Mouse (Mus musculus) liver, postnatal 0 days (tissue): Measurements from ENCODE around the gene Asb6. TPM values are rescaled to one million over a fixed set of nuclear protein-coding genes. Genes with fewer than 3 reads are reported as not detected.
A peak's percentile ranks its signal among the peaks of the same experiment; 100 is the strongest.

ENCODE experiments used
- ATAC-seq: fragments of 200-750 bp; cut with Nextera tagmentation; 2 replicates; pipeline ENCODE4 v1.8.0; 2017; ENCODE audit warnings: mild to moderate bottlenecking, moderate library complexity
- DNase-seq: peaks from one replicate; pipeline ENCODE4 v3.0.0-alpha.2; 2016
- H3K27ac ChIP-seq: fragments of 300-500 bp; sonication (generic); 2 replicates; pipeline ENCODE4 v1.5.1; 2014; ENCODE audit warnings: antibody characterized with exemption, moderate library complexity, mild to moderate bottlenecking, low read depth
- H3K27me3 ChIP-seq: fragments of 300-500 bp; sonication (generic); 2 replicates; pipeline ENCODE4 v1.6.1; 2014; ENCODE audit warnings: low read length, control low read depth, mixed read lengths; ENCODE audit not compliant: insufficient read depth
- H3K36me3 ChIP-seq: fragments of 300-500 bp; sonication (generic); replicated peaks from 2 replicates; pipeline ENCODE4 v1.6.1; 2014; ENCODE audit warnings: mild to moderate bottlenecking, control low read depth, low read length, moderate library complexity, mixed read lengths; ENCODE audit not compliant: insufficient read depth
- H3K4me1 ChIP-seq: fragments of 300-500 bp; sonication (generic); 2 replicates; pipeline ENCODE4 v1.6.1; 2014; ENCODE audit warnings: antibody characterized with exemption, mild to moderate bottlenecking, control low read depth; ENCODE audit not compliant: insufficient read depth
- H3K4me2 ChIP-seq: fragments of 300-500 bp; sonication (generic); 2 replicates; pipeline ENCODE4 v1.6.1; 2014; ENCODE audit warnings: low read depth, mild to moderate bottlenecking, low read length, moderate library complexity, mixed read lengths
- H3K4me3 ChIP-seq: fragments of 300-500 bp; sonication (generic); 2 replicates; pipeline ENCODE4 v1.5.1; 2014; ENCODE audit warnings: low read depth, low read length
- H3K9ac ChIP-seq: fragments of 300-500 bp; sonication (generic); replicated peaks from 2 replicates; pipeline ENCODE4 v1.6.1; 2014; ENCODE audit warnings: mild to moderate bottlenecking, moderate library complexity
- H3K9me3 ChIP-seq: fragments of 300-500 bp; sonication (generic); 2 replicates; pipeline ENCODE4 v1.6.1; 2016; ENCODE audit warnings: mild to moderate bottlenecking, control low read depth, low read length, mixed read lengths
- CTCF ChIP-seq: sonication (generic); IDR thresholded peaks from 2 replicates; pipeline ENCODE4 v1.5.1; 2016; ENCODE audit warnings: antibody characterized with exemption, low read depth
- EP300 ChIP-seq: IDR thresholded peaks from 2 replicates; pipeline ENCODE4 v1.6.1; 2016; ENCODE audit warnings: antibody characterized with exemption, low read depth, mild to moderate bottlenecking
- WGBS: fragments of 180-500 bp; shearing (Covaris S2); extraction: QIAGEN DNeasy Blood & Tissue Kit; methylation state at CpG from one replicate; pipeline ENCODE4 v1.1.7; 2014; ENCODE audit not compliant: insufficient replicate concordance; 5-methylcytosine and 5-hydroxymethylcytosine counted together
- polyA plus RNA-seq: library from polyadenylated mRNA; unstranded; fragments of >200 nt; fragmentation: Nextera tagmentation; extraction: Ambion mirVana; gene quantifications from 2 replicates; pipeline ENCODE4 v1.2.1, GENCODE M21; 2015

The Asb6 gene
- polyA plus RNA-seq, 1 experiment from 2014 or later: 16.9 TPM

DNA sequence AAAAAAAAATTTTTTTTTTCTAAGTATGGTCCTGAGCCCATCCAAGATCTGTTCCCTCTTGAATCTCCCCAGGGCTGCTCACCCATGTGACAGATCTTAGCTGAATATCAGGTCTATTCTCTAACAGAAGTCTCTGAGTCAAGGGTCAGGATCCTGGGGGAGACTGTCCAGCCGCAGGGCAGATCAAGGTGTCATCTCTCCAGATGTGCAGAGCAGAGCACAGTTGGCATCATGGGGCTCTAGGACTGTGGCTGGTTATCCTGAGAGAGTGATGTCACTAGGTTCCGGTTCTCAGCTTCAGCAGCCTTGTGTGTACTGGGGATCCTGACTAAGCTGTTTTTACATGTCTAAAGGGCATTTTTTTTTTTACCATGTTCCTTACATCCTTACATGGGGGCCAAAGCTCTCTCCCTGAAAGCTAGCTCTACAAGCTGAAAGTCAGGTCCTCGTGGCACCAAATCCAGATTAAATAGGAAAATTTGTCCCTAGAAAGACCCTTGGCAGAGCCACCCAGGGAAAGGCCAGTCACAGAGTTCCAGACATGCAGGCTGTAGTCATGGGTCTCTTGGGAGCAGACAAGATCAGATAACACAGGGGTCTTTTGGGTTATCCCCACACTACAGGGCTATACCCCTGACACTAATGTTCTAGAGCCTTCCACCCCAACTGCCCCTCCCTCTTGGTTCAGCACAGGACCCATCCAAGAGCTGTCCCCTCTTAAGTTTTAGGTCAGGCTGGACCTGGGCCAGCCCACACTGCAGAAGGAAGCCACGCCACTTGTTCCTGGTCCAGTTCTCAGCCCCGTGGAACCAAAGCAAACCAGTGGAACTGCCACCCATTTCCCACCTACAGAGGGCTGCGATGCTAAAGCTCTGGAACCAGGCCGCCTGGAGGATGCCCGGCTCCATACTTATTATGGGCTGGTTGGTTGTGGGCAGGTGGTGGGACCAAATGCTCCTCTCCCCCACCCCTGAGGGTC is 47.5 kb downstream of the Asb6 start:
- WGBS: 72% methylated on average over 8 of the region's 8 CpGs
- Histone ChIP-seq H3K27ac (no peak overlapping the region), H3K27me3 (peaks cover 3% of the 10 kb centered on the region; the same call in 1 of the 2 replicates), H3K9ac (no peak overlapping the region; the same call in 1 of the 2 replicates), H3K4me2 (peak overlapping the region; percentile 72), H3K4me1 (peaks cover 14% of the 10 kb centered on the region), H3K36me3 (no peaks in the 10 kb centered on the region), H3K4me3 (peak overlapping the region; percentile 13; the same call in 1 of the 2 replicates), H3K9me3 (no peaks in the 10 kb centered on the region)
- peak; percentile 4; the same call in 1 of the 2 replicates for ATAC-seq
- TF ChIP-seq EP300 (no peak), CTCF (no peak)
- no peak for DNase-seq

DNA sequence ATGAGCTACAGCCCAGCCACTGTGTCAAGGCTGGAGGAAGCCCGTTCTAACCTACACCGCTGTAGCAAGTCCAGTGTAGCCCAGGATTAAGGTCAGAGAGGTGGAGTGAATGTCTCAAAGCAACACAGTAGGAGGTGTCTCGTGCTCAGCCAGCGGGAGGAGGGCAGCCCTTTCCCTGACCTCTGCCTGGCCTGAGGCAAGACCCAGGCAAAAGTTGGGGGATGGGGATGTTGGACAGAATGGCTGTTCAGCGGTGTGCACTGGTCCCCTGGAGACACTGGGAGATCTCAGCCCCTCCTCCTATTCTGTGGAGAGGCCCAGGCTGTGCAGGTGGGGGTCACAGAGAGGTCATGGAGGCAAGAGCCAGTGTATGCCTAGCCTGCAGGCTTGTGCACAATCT is 50.9 kb downstream of the Asb6 start:
- no peaks in the 10 kb centered on the region for H3K27me3 ChIP-seq
- DNase-seq: no peak
- H3K4me3 ChIP-seq: no peak overlapping the region
- H3K9ac ChIP-seq: no peak overlapping the region
- H3K4me1 ChIP-seq: peaks cover 9% of the 10 kb centered on the region
- no peaks in the 10 kb centered on the region for H3K36me3 ChIP-seq
- H3K27ac ChIP-seq: no peak overlapping the region
- TF ChIP-seq EP300 (no peak), CTCF (no peak)
- 0 out of 2 replicates have a peak, but pooled peaks have one; percentile 30 for ATAC-seq
- no peaks in the 10 kb centered on the region for H3K9me3 ChIP-seq
- WGBS: 33% methylated on average over 5 of the region's 5 CpGs
- no peak overlapping the region for H3K4me2 ChIP-seq

- H3K4me2 ChIP-seq: no peak overlapping the region
- H3K9me3 ChIP-seq: no peaks in the 10 kb centered on the region
- H3K27me3 ChIP-seq: no peaks in the 10 kb centered on the region
- TF ChIP-seq CTCF (no peak), EP300 (no peak)
- no peaks in the 10 kb centered on the region for H3K36me3 ChIP-seq
- ATAC-seq (no peak), DNase-seq (no peak)
- 79% methylated on average over 4 of the region's 4 CpGs for WGBS
- H3K4me1 ChIP-seq: peaks cover 11% of the 10 kb centered on the region
- no peak overlapping the region for H3K4me3 ChIP-seq
- H3K27ac ChIP-seq: no peak overlapping the region
- H3K9ac ChIP-seq: no peak overlapping the region
These were observed 51.9 kb downstream of the Asb6 start for GRCm38 (mm10) chr2:30778235-30778634.

GRCm38 (mm10) chr2:30777266-30777665 is 52.9 kb downstream of the Asb6 start:
- Histone ChIP-seq H3K4me2 (no peak overlapping the region), H3K36me3 (no peaks in the 10 kb centered on the region), H3K9ac (no peak overlapping the region), H3K9me3 (no peaks in the 10 kb centered on the region), H3K27ac (no peak overlapping the region), H3K27me3 (no peaks in the 10 kb centered on the region), H3K4me3 (no peak overlapping the region), H3K4me1 (peaks cover 16% of the 10 kb centered on the region)
- 79% methylated on average over 3 of the region's 3 CpGs for WGBS
- DNase-seq (no peak), ATAC-seq (no peak)
- TF ChIP-seq CTCF (no peak), EP300 (no peak)

GRCm38 (mm10) chr2:30775955-30776354 is 54.2 kb downstream of the Asb6 start:
- Histone ChIP-seq H3K27ac (no peak overlapping the region), H3K9ac (no peak overlapping the region), H3K4me3 (no peak overlapping the region), H3K36me3 (no peaks in the 10 kb centered on the region), H3K27me3 (no peaks in the 10 kb centered on the region), H3K9me3 (no peaks in the 10 kb centered on the region), H3K4me1 (peaks cover 25% of the 10 kb centered on the region), H3K4me2 (no peak overlapping the region)
- peak; percentile 64 for TF ChIP-seq CTCF
- no peak for TF ChIP-seq EP300
- DNase-seq (no peak), ATAC-seq (no peak)
- 55% methylated on average over 3 of the region's 3 CpGs for WGBS

DNA sequence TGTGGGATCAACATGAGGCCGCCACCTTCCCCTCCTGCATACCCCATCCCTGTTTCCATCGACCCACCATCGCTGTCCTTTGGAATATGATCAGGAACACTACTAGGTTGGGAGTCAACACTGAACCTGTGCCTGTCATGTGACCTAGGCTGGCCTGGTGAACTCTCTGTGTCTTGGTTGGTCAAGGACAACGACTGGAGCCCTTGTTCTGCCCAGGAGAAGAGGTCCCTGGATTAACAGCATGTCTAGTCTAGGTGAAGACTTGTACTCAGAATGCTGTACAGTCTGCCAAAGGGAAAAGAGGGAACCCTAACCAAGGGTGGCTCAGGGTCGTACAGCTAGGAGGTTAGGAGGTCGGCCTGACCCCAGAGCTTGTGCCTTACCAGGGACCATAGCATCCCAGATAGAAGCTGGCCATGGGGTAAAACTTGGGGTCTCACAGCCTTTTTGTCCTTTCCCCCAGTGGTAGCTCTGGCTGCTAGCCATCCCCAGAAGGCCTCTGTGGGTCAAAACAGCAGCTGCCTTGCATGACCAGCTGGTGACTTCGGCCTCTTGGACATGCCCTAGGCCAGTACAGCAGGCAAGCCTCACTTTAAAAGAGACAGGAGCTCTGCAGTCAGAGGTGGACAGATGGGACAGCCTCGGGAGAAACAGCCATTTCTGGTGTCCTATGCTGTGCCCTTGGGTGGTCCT is 56.7 kb downstream of the Asb6 start:
- peaks cover 36% of the 10 kb centered on the region for H3K4me1 ChIP-seq
- ATAC-seq: peak; percentile 2; the same call in 1 of the 2 replicates
- peak overlapping the region; percentile 54 for H3K4me3 ChIP-seq
- TF ChIP-seq CTCF: no peak
- no peak for TF ChIP-seq EP300
- H3K27ac ChIP-seq: peak overlapping the region; percentile 88
- no peaks in the 10 kb centered on the region for H3K9me3 ChIP-seq
- no peaks in the 10 kb centered on the region for H3K36me3 ChIP-seq
- WGBS: 64% methylated on average over 8 of the region's 8 CpGs
- peak overlapping the region; percentile 90 for H3K4me2 ChIP-seq
- DNase-seq: no peak
- H3K27me3 ChIP-seq: no peaks in the 10 kb centered on the region
- H3K9ac ChIP-seq: peak overlapping the region; percentile 67

Other genes with a start within 250 kb of the Asb6 start
- gene Cstad, start 235.3 kb downstream of the Asb6 start, polyA plus RNA-seq: 0.22 TPM in 2 replicates
- not detected in 2 replicates for gene 1700001O22Rik, start 26.7 kb downstream of the Asb6 start, polyA plus RNA-seq
- gene Ntmt1, start 22.5 kb downstream of the Asb6 start, polyA plus RNA-seq: 27.8 and 30.2 TPM in 2 replicates
- gene Prrx2, start 4.6 kb upstream of the Asb6 start, polyA plus RNA-seq: 0.07 and 0.17 TPM in 2 replicates
- 1.4 and 1.7 TPM in 2 replicates for gene Ptges, start 99.5 kb upstream of the Asb6 start, polyA plus RNA-seq
- gene Tor1b, start 122.6 kb upstream of the Asb6 start, polyA plus RNA-seq: 29.2 and 31.1 TPM in 2 replicates
- 82.9 and 95.5 TPM in 2 replicates for gene Tor1a, start 137.6 kb upstream of the Asb6 start, polyA plus RNA-seq
- gene BC005624, start 151.9 kb upstream of the Asb6 start, polyA plus RNA-seq: 18.9 and 19.6 TPM in 2 replicates
- 2.7 and 3.5 TPM in 2 replicates for gene Usp20, start 151.9 kb upstream of the Asb6 start, polyA plus RNA-seq